Mouse (Mus musculus) brain, embryonic 14.5 days (tissue): ENCODE results near the gene A730061H03Rik.

Experiments
- CTCF ChIP-seq: fragments of 200-500 bp; IDR thresholded peaks from 2 replicates; pipeline ENCODE4 v1.5.1; 2012; ENCODE audit warnings: inconsistent platforms, mild to moderate bottlenecking, moderate library complexity, borderline replicate concordance; ENCODE audit not compliant: insufficient read depth, insufficient read length; ENCODE audit errors: extremely low read depth
- POLR2A ChIP-seq: fragments of 200-500 bp; IDR thresholded peaks from 2 replicates; pipeline ENCODE4 v1.6.1; 2012; ENCODE audit warnings: mild to moderate bottlenecking, inconsistent platforms, borderline replicate concordance; ENCODE audit not compliant: poor library complexity, insufficient read depth, insufficient read length, severe bottlenecking; ENCODE audit errors: extremely low read depth

- TF ChIP-seq CTCF (no peak), POLR2A (no peak)
Measured at GRCm38 (mm10) chr14:55579511-55580496, 19.6 kb upstream of the A730061H03Rik start.
